Mouse (Mus musculus): ENCODE measurements at regions not wholly inside any gene's neighbourhood (a gene's known extent, or its start where the extent isn't known, plus 50 kb on each side); places are given as distances from the start of the nearest gene placed in this dataset.

GRCm38 (mm10) chrX:162284252-162284651, 124.7 kb upstream of the Nhs start:
- Histone ChIP-seq H3K9ac (replicated peaks; ENCODE audit: low read length) (no peak overlapping the region), H3K4me1 (ENCODE audit: insufficient read depth, low read length) (no peaks in the 10 kb centered on the region), H3K27ac (ENCODE audit: low read length) (no peak overlapping the region), H3K36me3 (ENCODE audit: insufficient read depth, low read length) (no peaks in the 10 kb centered on the region), H3K27me3 (ENCODE audit: insufficient read depth, low read length) (no peaks in the 10 kb centered on the region; the same call in 1 of the 2 replicates), H3K9me3 (ENCODE audit: low read length) (no peaks in the 10 kb centered on the region), H3K4me2 (replicated peaks; ENCODE audit: low read depth, low read length) (no peak overlapping the region), H3K4me3 (ENCODE audit: low read length) (no peak overlapping the region)
- WGBS = 70% methylated on average over 3 of the region's 3 CpGs
- no peak for ATAC-seq (ENCODE audit: low FRiP score, low TSS enrichment)

GRCm38 (mm10) chrX:162282690-162283089, 123.2 kb upstream of the Nhs start:
- no peak overlapping the region for H3K27ac ChIP-seq (ENCODE audit: low read length)
- H3K36me3 ChIP-seq (ENCODE audit: insufficient read depth, low read length) = no peaks in the 10 kb centered on the region
- no peaks in the 10 kb centered on the region for H3K9me3 ChIP-seq (ENCODE audit: low read length)
- H3K4me2 ChIP-seq (replicated peaks; ENCODE audit: low read depth, low read length) = no peak overlapping the region
- no peaks in the 10 kb centered on the region for H3K4me1 ChIP-seq (ENCODE audit: insufficient read depth, low read length)
- H3K9ac ChIP-seq (replicated peaks; ENCODE audit: low read length) = no peak overlapping the region
- no peak for ATAC-seq (ENCODE audit: low FRiP score, low TSS enrichment)
- WGBS = 96% methylated on average over 3 of the region's 3 CpGs
- H3K4me3 ChIP-seq (ENCODE audit: low read length) = no peak overlapping the region
- no peaks in the 10 kb centered on the region; the same call in 1 of the 2 replicates for H3K27me3 ChIP-seq (ENCODE audit: insufficient read depth, low read length)

GRCm38 (mm10) chrX:162278834-162279708, 119.5 kb upstream of the Nhs start:
- Histone ChIP-seq H3K4me2 (replicated peaks; ENCODE audit: low read depth, low read length) (no peak overlapping the region), H3K4me1 (ENCODE audit: insufficient read depth, low read length) (no peaks in the 10 kb centered on the region), H3K27ac (ENCODE audit: low read length) (no peak overlapping the region), H3K4me3 (ENCODE audit: low read length) (no peak overlapping the region), H3K27me3 (ENCODE audit: insufficient read depth, low read length) (peaks cover 9% of the 10 kb centered on the region; the same call in 1 of the 2 replicates), H3K9ac (replicated peaks; ENCODE audit: low read length) (no peak overlapping the region), H3K9me3 (ENCODE audit: low read length) (no peaks in the 10 kb centered on the region), H3K36me3 (ENCODE audit: insufficient read depth, low read length) (no peaks in the 10 kb centered on the region)
- 51% methylated on average over 14 of the region's 14 CpGs for WGBS
- peak; percentile 57; the same call in 1 of the 2 replicates for ATAC-seq (ENCODE audit: low FRiP score, low TSS enrichment)

- Histone ChIP-seq H3K9me3 (ENCODE audit: low read length) (no peaks in the 10 kb centered on the region), H3K9ac (replicated peaks; ENCODE audit: low read length) (no peak overlapping the region), H3K4me1 (ENCODE audit: insufficient read depth, low read length) (no peaks in the 10 kb centered on the region), H3K27me3 (ENCODE audit: insufficient read depth, low read length) (peaks cover 14% of the 10 kb centered on the region; the same call in 1 of the 2 replicates), H3K36me3 (ENCODE audit: insufficient read depth, low read length) (no peaks in the 10 kb centered on the region), H3K4me2 (replicated peaks; ENCODE audit: low read depth, low read length) (no peak overlapping the region), H3K27ac (ENCODE audit: low read length) (no peak overlapping the region), H3K4me3 (ENCODE audit: low read length) (no peak overlapping the region)
- no peak for ATAC-seq (ENCODE audit: low FRiP score, low TSS enrichment)
- WGBS = 75% methylated on average over 5 of the region's 5 CpGs
Measured at GRCm38 (mm10) chrX:162274581-162274980, 115.1 kb upstream of the Nhs start.

- no peak overlapping the region for H3K27ac ChIP-seq (ENCODE audit: low read length)
- H3K4me3 ChIP-seq (ENCODE audit: low read length) = no peak overlapping the region
- H3K9ac ChIP-seq (replicated peaks; ENCODE audit: low read length) = no peak overlapping the region
- H3K9me3 ChIP-seq (ENCODE audit: low read length) = no peaks in the 10 kb centered on the region
- ATAC-seq (ENCODE audit: low FRiP score, low TSS enrichment) = no peak
- H3K36me3 ChIP-seq (ENCODE audit: insufficient read depth, low read length) = no peaks in the 10 kb centered on the region
- 88% methylated on average over 2 of the region's 2 CpGs for WGBS
- 0 out of 2 replicates have a peak, but pooled peaks cover 3% of the 10 kb centered on the region for H3K4me1 ChIP-seq (ENCODE audit: insufficient read depth, low read length)
- H3K27me3 ChIP-seq (ENCODE audit: insufficient read depth, low read length) = peaks cover 12% of the 10 kb centered on the region; the same call in 1 of the 2 replicates
- no peak overlapping the region for H3K4me2 ChIP-seq (replicated peaks; ENCODE audit: low read depth, low read length)
Measured at GRCm38 (mm10) chrX:162271189-162271588, 111.7 kb upstream of the Nhs start.

- H3K27ac ChIP-seq (ENCODE audit: low read length) = no peak overlapping the region
- no peak for ATAC-seq (ENCODE audit: low FRiP score, low TSS enrichment)
- no peak overlapping the region for H3K4me3 ChIP-seq (ENCODE audit: low read length)
- WGBS = 93% methylated on average over 1 of the region's 1 CpGs
- no peaks in the 10 kb centered on the region for H3K36me3 ChIP-seq (ENCODE audit: insufficient read depth, low read length)
- no peak overlapping the region for H3K9ac ChIP-seq (replicated peaks; ENCODE audit: low read length)
- no peaks in the 10 kb centered on the region for H3K9me3 ChIP-seq (ENCODE audit: low read length)
- 0 out of 2 replicates have a peak, but pooled peaks cover 3% of the 10 kb centered on the region for H3K4me1 ChIP-seq (ENCODE audit: insufficient read depth, low read length)
- peaks cover 5% of the 10 kb centered on the region; the same call in 1 of the 2 replicates for H3K27me3 ChIP-seq (ENCODE audit: insufficient read depth, low read length)
- H3K4me2 ChIP-seq (replicated peaks; ENCODE audit: low read depth, low read length) = no peak overlapping the region
Measured at GRCm38 (mm10) chrX:162268918-162269317, 109.4 kb upstream of the Nhs start.

GRCm38 (mm10) chrX:162268112-162268511, 108.6 kb upstream of the Nhs start:
- ATAC-seq (ENCODE audit: low FRiP score, low TSS enrichment) = no peak
- Histone ChIP-seq H3K36me3 (ENCODE audit: insufficient read depth, low read length) (no peaks in the 10 kb centered on the region), H3K9ac (replicated peaks; ENCODE audit: low read length) (no peak overlapping the region), H3K9me3 (ENCODE audit: low read length) (no peaks in the 10 kb centered on the region), H3K27ac (ENCODE audit: low read length) (no peak overlapping the region), H3K27me3 (ENCODE audit: insufficient read depth, low read length) (peaks cover 5% of the 10 kb centered on the region; the same call in 1 of the 2 replicates), H3K4me3 (ENCODE audit: low read length) (no peak overlapping the region), H3K4me2 (replicated peaks; ENCODE audit: low read depth, low read length) (no peak overlapping the region), H3K4me1 (ENCODE audit: insufficient read depth, low read length) (0 out of 2 replicates have a peak, but pooled peaks cover 3% of the 10 kb centered on the region)
- 82% methylated on average over 5 of the region's 5 CpGs for WGBS

GRCm38 (mm10) chrX:162267679-162268078, 108.1 kb upstream of the Nhs start:
- Histone ChIP-seq H3K27ac (ENCODE audit: low read length) (no peak overlapping the region), H3K4me2 (replicated peaks; ENCODE audit: low read depth, low read length) (no peak overlapping the region), H3K9me3 (ENCODE audit: low read length) (no peaks in the 10 kb centered on the region), H3K4me3 (ENCODE audit: low read length) (no peak overlapping the region), H3K9ac (replicated peaks; ENCODE audit: low read length) (no peak overlapping the region), H3K4me1 (ENCODE audit: insufficient read depth, low read length) (0 out of 2 replicates have a peak, but pooled peaks cover 3% of the 10 kb centered on the region), H3K27me3 (ENCODE audit: insufficient read depth, low read length) (peaks cover 5% of the 10 kb centered on the region; the same call in 1 of the 2 replicates), H3K36me3 (ENCODE audit: insufficient read depth, low read length) (no peaks in the 10 kb centered on the region)
- WGBS = 43% methylated on average over 1 of the region's 1 CpGs
- no peak for ATAC-seq (ENCODE audit: low FRiP score, low TSS enrichment)

- no peak overlapping the region for H3K9ac ChIP-seq (replicated peaks; ENCODE audit: low read length)
- WGBS = 69% methylated on average over 1 of the region's 1 CpGs
- H3K36me3 ChIP-seq (ENCODE audit: insufficient read depth, low read length) = no peaks in the 10 kb centered on the region
- peaks cover under 1% of the 10 kb centered on the region; the same call in 1 of the 2 replicates for H3K27me3 ChIP-seq (ENCODE audit: insufficient read depth, low read length)
- ATAC-seq (ENCODE audit: low FRiP score, low TSS enrichment) = no peak
- no peaks in the 10 kb centered on the region for H3K9me3 ChIP-seq (ENCODE audit: low read length)
- no peak overlapping the region for H3K27ac ChIP-seq (ENCODE audit: low read length)
- H3K4me1 ChIP-seq (ENCODE audit: insufficient read depth, low read length) = 0 out of 2 replicates have a peak, but pooled peaks cover 3% of the 10 kb centered on the region
- H3K4me2 ChIP-seq (replicated peaks; ENCODE audit: low read depth, low read length) = no peak overlapping the region
- H3K4me3 ChIP-seq (ENCODE audit: low read length) = no peak overlapping the region
Measured at GRCm38 (mm10) chrX:162266769-162267168, 107.2 kb upstream of the Nhs start.

GRCm38 (mm10) chrX:162257398-162257797, 97.9 kb upstream of the Nhs start:
- no peak overlapping the region for H3K4me2 ChIP-seq (replicated peaks; ENCODE audit: low read depth, low read length)
- no peak overlapping the region for H3K27ac ChIP-seq (ENCODE audit: low read length)
- no peak overlapping the region for H3K4me3 ChIP-seq (ENCODE audit: low read length)
- peaks cover 2% of the 10 kb centered on the region; the same call in 1 of the 2 replicates for H3K27me3 ChIP-seq (ENCODE audit: insufficient read depth, low read length)
- H3K9ac ChIP-seq (replicated peaks; ENCODE audit: low read length) = no peak overlapping the region
- 75% methylated on average over 3 of the region's 3 CpGs for WGBS
- ATAC-seq (ENCODE audit: low FRiP score, low TSS enrichment) = no peak
- H3K9me3 ChIP-seq (ENCODE audit: low read length) = no peaks in the 10 kb centered on the region
- H3K4me1 ChIP-seq (ENCODE audit: insufficient read depth, low read length) = no peaks in the 10 kb centered on the region
- H3K36me3 ChIP-seq (ENCODE audit: insufficient read depth, low read length) = no peaks in the 10 kb centered on the region

Measured in kidney, embryonic 16.5 days (tissue).